Mouse (Mus musculus) gastrocnemius, postnatal 36 days (tissue): ENCODE data around the gene Slc25a45. TPM values are rescaled to one million over a fixed set of nuclear protein-coding genes. Genes with fewer than 3 reads are reported as not detected.

Experiments
- DNase-seq, 2 experiments: peaks; one replicate each; pipeline ENCODE4 v3.0.0; 2022
- intact Hi-C: fragments of 180-260 bp; cut with DNase I; formaldehyde crosslinking; loops from one replicate; pipeline ENCODE4 v1.15.1; 2025
- long read RNA-seq, 2 experiments: library from polyadenylated mRNA; stranded (forward); transcript quantifications; one replicate each; pipeline ENCODE4 v2.0.0; 2021
- total RNA-seq, 2 experiments: library from RNA; stranded (reverse); gene quantifications; 2 replicates each; pipeline ENCODE4 v1.2.3; 2021

Slc25a45 gene
- 1 to 10 TPM in 1 of 2 experiments, under 1 TPM in 1; 0.99 to 1.0 TPM for total RNA-seq
- long read RNA-seq, experiment 1, result 0 reads
- long read RNA-seq, experiment 2, result 0 reads

DNA sequence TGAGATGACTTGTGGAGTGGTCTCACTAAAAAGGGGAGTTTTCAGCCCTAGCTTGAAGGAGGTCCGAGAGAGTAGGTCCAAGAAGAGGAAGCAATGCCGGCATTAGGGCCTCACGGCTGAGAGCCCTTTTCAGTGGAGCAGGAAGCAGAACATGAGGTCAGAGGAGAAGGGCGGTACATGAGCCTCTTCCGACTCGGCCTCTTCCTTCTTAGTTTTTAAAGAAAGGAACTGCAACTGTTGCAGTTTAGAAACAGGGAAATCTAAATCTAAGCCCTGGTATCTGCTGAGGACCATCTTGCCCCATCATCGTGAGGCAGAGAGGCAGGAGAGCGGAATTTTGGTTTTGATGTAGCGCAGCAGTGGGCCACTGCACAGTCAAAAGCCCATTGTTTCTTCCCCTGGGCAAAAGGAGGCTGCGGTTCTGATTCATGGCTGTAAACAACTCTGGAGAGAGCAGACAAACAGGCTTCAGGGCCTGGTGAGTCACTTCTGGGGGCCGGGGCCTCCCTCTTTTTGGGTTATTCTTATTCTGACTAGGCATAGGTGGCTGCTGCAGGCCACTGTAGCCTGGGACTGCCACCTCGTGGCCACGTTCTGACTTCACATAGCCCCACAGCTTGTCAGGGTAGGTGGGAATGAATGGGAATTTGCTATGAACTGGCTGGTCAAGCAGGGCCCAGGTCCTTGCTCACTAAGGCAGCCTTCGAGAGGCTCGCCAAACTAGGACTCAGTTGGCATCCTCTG, at the start of gene Slc25a45:
Gene Slc25a45, plus strand, starts transcription at position 191 of the 744 bp plus-strand sequence.
- intact Hi-C loops, result loop anchor here (2.0 kb wide), 1 partner anchor 89 kb away; no protein-coding TSS in a partner anchor
- DNase-seq, result peak; percentile 59 to 61

DNA sequence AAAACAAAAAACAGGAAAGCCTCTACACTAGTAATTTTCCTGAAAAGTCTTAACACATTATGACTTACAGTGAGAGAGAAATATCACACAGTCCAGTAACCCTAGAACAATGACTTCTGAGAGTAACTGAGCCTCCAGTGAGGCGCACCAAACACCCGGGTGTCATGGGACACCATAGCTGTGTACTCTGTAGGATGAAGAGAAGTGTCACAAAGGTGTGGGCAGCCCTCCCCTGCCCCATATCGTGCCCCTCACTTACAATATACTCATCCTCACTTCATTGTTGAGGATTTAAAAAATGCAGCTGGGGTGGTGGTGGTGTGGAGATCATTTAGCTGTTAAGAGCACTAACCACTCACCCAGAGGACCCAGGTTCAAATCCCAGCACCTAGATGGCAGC, 49.5 kb upstream of the Slc25a45 start:
- no peak for DNase-seq
- intact Hi-C loops, result no loop called here

DNA sequence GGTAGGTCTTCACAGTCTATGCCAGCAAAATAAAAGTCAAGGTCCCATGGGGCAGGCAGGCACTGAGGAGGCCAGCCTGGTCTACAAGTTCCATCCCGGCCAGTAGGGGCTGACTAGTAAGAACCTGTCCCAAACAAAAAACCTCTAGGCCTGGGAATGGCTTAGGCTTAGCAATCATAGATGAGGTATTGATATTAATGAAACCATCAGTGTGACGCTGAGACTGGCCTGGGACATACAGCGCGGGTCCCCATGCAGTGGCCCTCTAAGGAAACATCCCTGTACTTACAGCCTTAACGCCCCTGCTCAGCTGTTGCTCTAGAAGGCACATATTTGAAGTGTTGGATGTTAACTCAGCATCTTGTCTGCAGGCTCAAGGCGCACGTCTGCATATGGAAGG, 48.7 kb upstream of the Slc25a45 start:
- DNase-seq, result no peak
- intact Hi-C loops, result no loop called here

DNA sequence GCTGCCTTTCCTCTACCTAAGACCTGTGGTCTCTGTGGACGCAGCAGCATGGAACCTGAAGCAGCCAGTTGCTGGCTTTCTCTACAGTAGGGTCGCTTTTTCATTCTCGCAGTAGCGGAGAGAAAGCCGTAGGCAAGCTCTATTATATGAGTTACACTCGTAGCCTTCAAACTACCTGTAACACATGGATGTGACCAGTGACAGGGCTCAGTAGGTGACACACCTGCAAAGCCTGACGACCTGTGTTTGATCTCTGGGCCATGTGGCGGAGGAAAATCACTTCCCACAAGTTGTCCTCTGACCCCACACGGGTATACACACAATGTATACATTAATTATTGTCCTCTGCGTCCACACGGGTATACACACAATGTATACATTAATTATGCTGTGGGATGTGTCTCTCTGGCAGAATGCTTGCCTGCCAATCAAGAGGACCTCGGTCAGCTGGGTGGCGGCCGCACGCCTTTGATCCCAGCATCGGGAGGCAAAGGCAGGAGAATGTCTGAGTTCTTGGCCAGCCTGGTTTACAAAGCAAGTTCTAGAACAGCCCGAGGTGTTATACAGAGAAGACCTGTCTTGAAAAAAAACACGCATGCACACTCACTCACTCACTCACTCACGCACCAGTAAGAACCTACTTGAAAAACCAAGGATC, 47.5 kb upstream of the Slc25a45 start:
- DNase-seq, result no peak
- intact Hi-C loops, result no loop called here

DNA sequence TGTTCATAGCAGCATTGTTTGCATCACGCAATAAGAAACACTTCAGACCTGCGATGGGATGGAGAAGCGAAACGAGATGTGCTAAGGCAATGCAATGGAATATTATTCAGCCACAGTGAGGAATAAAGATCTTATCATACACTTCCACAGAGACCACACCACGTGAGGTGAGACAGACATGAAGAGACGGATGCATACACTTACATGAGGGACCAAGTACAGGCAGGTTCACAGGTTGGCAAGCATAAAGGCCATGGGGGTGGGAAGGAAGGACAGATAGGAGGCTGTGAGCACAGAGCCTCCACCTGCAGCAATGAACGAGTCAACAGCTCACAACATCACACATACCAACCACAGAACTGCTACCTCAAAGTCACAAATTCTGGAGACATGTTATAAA, 46.8 kb upstream of the Slc25a45 start:
- intact Hi-C loops, result no loop called here
- DNase-seq, result no peak

DNA sequence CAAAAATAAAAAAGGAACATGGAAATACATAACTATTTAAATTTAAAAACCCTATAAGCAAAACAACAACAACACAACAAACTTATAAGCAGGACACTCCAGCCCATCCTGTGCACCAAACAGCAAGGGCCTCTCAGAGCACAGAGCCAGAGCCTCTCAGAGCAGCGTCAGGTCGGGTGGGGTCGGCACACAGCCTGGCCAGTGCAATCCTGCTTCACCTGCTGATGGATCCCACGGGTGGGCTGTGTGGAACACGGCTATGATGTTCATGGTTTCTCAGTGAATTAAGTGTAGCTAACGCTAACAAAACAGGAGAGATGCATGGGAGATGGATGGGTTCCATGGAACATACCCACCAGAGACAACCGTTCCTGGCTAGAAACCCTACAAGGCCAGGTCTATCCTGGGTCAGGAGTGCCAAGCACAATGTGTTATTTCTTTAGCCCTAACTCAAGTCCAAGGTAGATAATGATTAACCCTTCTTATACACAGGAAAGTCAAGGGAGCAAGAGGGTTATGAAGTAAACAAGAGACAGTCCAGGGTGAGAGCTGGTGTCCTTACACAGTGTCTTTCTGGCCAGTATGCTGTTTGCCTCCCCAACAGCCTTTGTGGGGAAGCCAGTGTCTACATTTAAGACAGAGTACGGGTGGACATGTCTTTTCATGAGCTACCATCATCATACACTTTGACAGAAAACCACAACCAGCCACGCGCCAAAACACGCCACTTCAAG, 46.2 kb upstream of the Slc25a45 start:
- no peak for DNase-seq
- intact Hi-C loops, result no loop called here

DNA sequence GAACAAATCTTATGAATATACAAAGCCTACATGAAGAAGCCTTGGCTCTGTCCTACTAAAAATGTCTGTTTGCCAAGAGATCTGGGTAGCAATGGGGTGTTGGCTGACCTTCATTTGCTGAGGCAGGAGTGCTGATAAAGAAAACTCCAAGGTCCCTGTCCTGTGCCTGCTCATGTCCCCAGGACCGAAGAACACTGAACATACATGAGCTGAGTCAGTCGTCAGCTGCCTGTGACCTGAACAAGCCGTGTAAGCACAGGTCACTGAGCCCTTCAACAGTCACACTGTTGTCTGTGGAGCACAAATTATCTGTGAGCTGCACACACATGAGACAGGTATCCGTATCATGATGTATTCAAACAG, 45.7 kb upstream of the Slc25a45 start:
- intact Hi-C loops, result no loop called here

DNA sequence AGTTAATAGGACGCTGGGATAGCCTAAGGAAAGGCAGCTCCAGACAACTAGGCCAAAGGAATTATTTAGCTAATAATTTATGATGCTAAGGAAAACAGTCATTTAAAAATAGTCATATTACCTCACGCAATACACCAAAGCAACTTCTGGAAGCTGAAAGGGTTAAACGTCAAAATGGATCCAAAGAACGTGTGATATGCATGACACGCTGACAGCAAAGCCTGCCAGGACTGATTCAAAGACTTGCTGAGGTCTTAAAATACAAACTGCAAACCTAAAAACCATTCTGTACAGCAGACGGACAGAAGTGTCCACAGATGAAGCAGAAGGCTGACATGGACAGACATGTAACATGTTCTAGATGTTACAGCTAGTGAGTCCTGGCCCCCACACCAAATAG, 45.3 kb upstream of the Slc25a45 start:
- intact Hi-C loops, result no loop called here
- no peak for DNase-seq

More for the DNA sequence above, 45.7 kb upstream of the Slc25a45 start:
- DNase-seq, result no peak

DNA sequence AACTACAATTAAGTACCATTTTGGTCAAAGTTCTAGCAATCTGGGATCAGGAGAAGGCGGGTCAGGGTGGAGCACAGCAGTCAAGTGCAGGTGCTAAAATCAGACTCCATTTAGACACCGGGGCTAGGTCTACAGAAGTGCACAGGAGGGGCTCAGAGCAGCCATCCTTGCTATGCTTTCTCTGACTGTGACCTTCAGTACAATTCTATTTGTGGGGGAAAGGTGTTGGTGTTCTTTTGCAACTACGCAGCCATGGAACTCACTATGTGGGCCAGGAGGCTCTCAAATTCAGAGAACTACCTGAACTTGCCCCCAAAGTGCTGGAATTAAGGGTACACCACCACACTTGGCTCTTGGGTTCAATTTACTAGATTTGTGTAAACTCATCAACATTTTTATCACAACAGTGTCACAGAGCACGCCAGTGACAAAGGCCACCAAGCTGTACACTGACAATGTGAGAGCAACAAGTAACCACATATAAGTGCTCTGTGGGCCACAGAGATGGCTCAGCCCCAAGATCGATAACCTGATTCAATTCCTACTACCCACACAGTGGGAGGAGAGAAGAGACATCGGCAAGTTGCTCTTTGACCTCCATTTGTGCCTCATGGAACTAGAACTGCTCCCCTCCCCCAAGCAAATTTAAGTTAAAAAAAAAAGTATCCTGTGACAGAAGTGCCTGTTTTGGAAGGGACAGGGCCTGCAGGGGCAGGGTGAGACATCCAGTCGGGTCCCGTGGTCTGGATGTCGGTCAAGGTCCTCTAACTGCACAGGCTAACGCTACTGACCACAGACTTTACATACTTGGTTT, 44.1 kb upstream of the Slc25a45 start:
- intact Hi-C loops, result no loop called here
- DNase-seq, result peak in 1 of 2 experiments; percentile 12

DNA sequence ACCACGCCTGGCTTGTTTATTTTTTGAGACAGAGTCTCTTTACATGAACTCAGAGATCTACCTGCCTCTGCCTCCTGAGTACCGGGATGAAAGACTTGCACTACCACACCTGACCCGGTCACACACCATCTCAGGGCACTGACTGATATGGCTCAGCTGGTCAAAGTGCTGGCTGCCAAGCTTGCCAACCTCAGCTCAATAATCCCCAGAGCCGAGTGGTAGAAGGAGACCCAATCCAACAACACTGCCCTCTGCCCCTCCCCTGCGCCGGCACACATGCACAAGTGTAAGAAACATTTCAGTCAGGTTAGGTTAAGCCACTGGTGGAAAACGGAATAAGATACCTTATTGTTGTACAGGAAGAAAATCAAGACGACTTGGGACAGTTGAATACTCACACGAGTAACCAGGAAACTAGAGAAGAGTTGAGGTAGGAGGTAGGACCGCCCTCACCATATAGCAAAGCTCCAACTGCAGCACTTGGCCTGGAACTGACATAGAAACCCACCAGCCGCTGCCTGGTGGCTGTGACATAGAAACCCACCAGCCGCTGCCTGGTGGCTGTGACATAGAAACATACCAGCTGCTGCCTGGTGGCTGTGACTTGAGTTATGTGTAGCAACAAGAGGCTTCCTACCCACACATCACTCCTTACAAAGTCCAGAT, 43.2 kb upstream of the Slc25a45 start:
- intact Hi-C loops, result no loop called here
- DNase-seq, result peak in 1 of 2 experiments; percentile 39

DNA sequence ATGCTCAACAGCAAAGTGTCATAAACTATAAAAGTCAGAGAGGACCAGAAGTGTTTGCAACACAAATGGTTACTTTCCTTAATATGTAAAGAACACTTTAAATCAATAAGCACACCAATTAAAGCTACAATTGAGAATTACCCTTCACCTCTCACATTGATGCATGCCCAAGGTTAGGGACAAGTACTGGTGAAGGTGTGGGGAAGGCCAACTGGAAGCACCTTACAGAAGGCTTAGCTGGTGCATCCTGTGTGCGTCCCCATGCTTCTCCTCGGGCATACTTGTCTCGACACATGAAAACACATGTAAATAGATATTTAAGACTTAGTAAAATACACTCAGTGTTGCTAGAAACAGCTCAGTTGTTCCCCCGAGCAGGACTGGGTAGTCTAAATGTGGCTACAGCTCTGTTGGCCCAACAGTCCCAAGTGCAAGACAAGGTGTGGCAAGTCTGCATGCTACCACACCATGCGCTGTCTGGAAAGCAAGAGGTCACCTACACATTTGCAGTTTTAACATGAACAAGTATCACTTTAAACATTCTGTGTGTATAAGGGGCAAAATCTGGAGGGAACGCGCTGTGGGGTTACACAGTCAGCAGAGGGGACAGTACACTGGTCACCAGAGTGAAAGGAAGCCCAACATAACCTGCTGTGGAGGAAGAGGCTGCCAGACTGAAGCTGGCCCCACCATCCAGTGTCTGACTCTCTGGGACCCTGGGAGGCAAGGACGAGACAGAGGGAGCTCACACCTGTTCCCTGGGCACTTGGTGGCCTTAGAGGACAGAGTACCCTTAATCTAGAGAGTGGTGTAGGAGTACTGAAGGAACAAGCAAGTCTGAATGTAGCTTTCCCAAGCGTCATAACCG, 42.3 kb upstream of the Slc25a45 start:
- peak in 1 of 2 experiments; percentile 19 for DNase-seq
- intact Hi-C loops, result no loop called here

DNA sequence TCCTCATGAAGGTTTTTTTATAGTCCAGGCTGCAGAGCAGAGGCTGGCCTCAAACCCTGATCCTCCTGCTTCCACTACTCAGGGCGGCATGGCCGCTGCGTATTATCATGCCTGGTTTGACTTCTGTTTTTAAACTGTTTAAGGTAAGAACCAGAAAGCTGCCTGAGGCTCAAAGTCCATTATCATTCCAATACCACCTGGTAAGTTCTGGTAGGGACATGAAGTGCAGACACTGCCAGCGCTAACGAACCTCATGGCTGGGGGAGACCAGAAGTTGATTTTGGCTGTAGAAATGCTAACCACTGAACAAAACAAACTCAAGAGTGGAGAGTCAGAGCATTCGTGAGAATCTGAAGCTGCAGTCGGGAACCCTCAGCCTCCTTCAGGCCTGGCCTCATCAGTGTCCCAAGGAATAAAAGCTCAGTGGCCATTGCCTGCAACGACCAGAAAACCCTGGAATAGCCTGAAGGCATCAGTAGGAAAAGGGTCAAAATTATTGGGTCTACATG, 41.6 kb upstream of the Slc25a45 start:
- DNase-seq, result peak in 1 of 2 experiments; percentile 31
- intact Hi-C loops, result no loop called here

DNA sequence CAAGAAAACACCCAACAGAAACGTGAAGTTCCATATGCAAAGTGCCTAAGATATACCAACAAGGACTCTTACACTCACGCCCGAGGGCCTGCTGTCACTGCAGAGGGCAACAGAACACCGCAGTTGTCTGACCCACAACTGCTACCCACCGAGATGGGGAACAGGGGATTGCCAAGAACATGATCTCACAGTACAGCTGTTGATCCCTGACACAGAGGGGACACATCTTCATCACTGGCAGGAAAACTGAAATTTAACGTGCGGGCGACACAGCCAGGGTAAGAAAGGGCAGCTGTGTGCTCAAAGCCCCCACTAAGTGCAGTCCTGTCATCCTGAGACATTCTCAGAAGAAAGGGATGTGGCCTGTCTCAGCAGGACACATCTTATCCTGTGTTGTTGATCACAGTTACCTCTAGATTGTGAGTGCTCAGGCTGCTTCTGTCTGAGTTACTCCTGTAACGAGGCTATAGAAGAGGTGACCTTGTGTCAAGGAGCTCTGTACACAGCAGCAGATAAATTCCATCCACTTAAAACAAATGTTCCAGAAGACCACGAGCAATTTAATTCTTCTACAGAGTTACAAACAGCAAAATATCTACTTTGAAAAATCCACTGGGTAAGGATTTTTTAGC, 40.6 kb upstream of the Slc25a45 start:
- intact Hi-C loops, result no loop called here
- DNase-seq, result no peak

DNA sequence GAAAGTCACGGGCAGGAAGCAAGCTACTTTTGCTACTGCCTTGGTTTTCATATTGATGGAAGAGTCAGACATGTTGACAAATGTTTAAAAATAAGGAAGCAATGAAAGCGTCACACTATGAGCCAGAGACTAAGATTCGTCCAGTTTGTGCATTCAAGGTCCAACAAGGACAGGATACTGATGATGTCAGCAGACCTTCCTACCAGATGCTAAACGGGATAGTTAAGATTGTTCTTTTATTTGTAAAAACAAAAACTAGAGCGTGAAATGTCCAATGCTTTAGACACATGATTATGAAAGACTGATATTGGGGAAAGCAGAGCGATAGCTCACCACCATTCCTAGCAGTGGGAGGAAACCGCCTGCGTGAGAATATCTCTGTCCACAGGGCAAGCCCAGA, 40.0 kb upstream of the Slc25a45 start:
- DNase-seq, result no peak
- intact Hi-C loops, result no loop called here

DNA sequence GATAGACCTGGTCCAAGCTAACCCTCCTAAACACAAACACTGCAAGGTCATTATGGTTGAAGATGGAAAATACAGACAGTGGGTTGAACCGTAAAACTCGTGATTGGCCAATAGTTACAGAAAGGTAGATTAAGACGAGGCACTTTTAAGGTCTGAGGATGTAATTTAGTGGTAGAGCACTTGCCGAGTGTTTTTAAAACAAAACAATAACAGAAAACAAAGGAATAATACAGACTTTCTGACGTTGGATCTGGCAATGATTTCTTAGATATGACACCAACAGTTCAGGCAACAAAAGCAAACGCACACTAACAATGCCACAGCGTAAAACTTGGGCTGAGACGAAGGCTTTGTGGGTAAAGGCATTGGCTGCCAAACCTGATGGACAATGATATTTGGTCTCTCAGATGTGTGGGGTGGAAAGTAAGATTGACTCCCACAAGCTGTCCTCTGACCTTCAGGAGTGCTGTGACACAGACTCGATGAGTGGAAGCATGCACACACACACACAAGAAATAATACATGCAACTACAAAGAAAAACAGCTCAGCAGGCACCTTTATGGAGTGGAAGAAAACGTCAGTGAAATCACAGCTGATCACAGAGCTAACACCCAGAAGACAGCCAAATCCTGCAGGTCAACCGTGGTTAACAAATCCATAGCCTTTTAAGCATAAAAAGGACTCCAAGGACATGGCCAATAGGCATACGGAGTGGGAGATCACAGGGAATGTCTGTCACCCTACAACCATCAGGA, 39.3 kb upstream of the Slc25a45 start:
- intact Hi-C loops, result no loop called here
- peak in 1 of 2 experiments; percentile 17 for DNase-seq

DNA sequence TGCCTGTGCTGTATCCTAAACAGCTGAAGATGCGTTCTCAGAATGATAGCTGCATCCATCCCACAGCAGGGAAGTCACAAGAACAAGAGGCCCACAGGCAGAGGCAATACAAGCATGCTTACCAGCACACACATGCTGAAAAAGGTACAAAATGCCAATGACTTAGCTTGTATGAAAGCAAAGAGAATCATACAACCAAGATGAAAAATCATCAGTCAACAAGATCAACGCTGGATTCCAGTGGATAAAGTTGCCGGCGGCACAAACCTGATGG, 38.8 kb upstream of the Slc25a45 start:
- intact Hi-C loops, result no loop called here
- DNase-seq, result peak in 1 of 2 experiments; percentile 13

DNA sequence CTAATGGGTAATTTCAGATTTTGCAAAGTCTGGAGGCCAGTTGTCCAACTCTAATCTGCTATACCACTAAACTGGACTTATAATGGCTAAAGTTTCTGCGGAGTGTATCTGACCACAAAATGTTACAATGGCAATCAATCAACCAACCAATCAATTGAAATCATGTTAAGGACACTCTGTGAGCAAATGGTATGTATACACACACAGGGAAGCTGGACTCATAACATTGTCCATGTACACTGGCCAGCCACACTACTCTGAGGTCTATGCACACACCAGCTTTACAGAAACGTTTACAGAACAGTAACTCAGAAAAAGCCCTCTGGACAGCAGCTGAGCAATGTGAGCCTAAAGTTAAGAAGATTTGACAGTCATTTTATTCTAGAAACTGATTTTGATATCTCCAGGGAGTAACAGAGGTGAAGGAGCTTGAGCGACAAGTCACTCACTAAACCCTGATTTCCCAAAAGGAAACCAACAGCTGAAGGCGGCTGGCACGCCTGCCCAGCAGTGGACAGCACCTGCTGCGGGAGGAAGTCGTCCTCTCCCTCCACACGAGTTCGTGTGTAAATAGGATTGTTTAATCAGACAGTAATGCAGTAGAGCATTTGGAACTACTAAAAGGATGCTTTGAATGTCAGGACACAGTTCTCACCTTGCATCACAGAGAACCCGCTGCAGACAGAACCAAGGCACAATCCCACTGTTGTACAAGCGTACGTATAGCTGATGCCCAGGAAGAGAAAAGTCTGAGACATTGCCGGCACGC, 38.1 kb upstream of the Slc25a45 start:
- intact Hi-C loops, result no loop called here
- DNase-seq, result peak in 1 of 2 experiments; percentile 37
